Mouse (Mus musculus) E14TG2a.4 (cell line): Measurements from ENCODE around the gene Dpf3.

Source experiments
- H3K27me3 ChIP-seq: 2 replicates; pipeline ENCODE4 v1.6.1; 2014; ENCODE audit warnings: low read length, control low read depth; ENCODE audit not compliant: insufficient read depth
- H3K36me3 ChIP-seq: 2 replicates; pipeline ENCODE4 v1.6.1; 2014; ENCODE audit warnings: low read length, control low read depth; ENCODE audit not compliant: insufficient read depth
- H3K4me1 ChIP-seq: replicated peaks from 2 replicates; pipeline ENCODE4 v1.6.1; 2014; ENCODE audit warnings: low read depth, low read length, control low read depth
- H3K4me3 ChIP-seq: replicated peaks from 2 replicates; pipeline ENCODE4 v1.5.1; 2014; ENCODE audit warnings: mild to moderate bottlenecking, low read length
- H3K9me3 ChIP-seq: 2 replicates; pipeline ENCODE4 v1.6.1; 2014; ENCODE audit warnings: low read length, control low read depth
- CTCF ChIP-seq: conservative IDR thresholded peaks from 2 replicates; pipeline ENCODE4 v1.5.1; 2014; ENCODE audit warnings: low read length
- NANOG ChIP-seq: IDR thresholded peaks from 2 replicates; pipeline ENCODE4 v1.6.1; 2014; ENCODE audit warnings: borderline replicate concordance, low read length, mixed read lengths
- POU5F1 ChIP-seq: IDR thresholded peaks from 2 replicates; pipeline ENCODE4 v1.6.1; 2014; ENCODE audit warnings: low read length, borderline replicate concordance

The Dpf3 gene

GRCm38 (mm10) chr12:83411721-83412521, 75.6 kb downstream of the Dpf3 start:
- 0 out of 2 replicates have a peak, but pooled peaks cover 3% of the 10 kb centered on the region for H3K9me3 ChIP-seq
- H3K36me3 ChIP-seq = no peaks in the 10 kb centered on the region
- peak overlapping the region; percentile 46; the same call in 1 of the 2 replicates for H3K4me3 ChIP-seq
- TF ChIP-seq CTCF (no peak), POU5F1 (no peak), NANOG (no peak)
- H3K27me3 ChIP-seq = peaks cover 26% of the 10 kb centered on the region
- H3K4me1 ChIP-seq = peaks cover 11% of the 10 kb centered on the region

DNA sequence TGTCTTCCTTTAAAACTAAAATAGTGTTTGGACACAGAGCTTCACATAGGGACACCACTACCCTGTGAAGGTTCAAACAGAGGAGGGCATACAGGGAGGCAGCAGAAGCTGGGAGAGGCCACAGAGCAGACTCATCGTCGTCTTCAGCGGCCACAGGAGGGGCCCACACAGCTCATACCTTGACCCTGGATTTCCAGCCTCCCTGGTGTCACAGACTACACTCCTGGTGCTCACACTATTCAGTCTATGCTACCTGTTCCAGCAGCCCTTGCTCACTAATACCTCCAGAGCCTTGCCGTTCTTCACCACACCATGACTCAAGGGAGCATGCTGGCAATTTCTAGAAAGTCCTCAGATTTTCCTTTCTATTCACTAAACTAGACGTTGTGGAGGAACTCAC, 76.5 kb downstream of the Dpf3 start:
- peaks cover 7% of the 10 kb centered on the region; the same call in 1 of the 2 replicates for H3K9me3 ChIP-seq
- no peaks in the 10 kb centered on the region for H3K36me3 ChIP-seq
- peaks cover 26% of the 10 kb centered on the region for H3K27me3 ChIP-seq
- peaks cover 11% of the 10 kb centered on the region for H3K4me1 ChIP-seq
- TF ChIP-seq CTCF = no peak
- TF ChIP-seq NANOG = no peak
- TF ChIP-seq POU5F1 = no peak
- H3K4me3 ChIP-seq = no peak overlapping the region

DNA sequence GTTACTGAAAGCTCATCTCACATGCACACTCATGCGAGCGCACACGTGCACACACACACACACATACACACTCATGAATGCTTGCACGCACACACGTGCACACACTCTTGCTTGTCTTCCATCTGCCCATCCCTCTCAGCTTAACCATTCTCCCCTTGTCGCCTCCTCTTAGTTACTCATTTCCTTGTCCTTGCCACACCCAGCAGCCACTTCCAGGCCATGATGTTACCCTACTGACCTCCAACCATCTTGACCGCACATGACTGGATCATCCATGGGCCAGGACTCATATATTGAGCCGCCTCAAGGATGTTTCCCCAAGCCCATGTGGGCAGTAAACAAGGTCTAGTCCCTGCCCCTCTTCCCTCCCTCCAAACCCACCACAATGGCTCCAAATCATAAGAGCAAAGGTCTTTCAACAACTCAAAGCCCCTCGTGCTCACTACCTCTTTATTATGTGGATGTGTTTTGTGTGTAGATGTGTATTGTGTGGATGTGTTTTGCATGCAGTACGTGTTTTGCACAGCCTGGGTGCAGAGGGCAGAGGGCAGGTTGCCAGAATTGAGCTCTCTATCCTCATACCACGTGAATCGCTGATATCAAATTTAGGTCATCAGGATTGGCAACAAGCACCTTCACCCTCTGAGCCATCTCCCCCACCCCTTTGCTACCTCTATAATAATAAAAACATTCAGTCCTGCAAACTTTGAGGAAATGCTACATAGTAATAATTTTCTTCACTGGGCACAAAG, 82.0 kb downstream of the Dpf3 start:
- no peaks in the 10 kb centered on the region for H3K4me1 ChIP-seq
- H3K4me3 ChIP-seq = no peak overlapping the region
- no peaks in the 10 kb centered on the region for H3K36me3 ChIP-seq
- no peak for TF ChIP-seq NANOG
- TF ChIP-seq CTCF = no peak
- no peak for TF ChIP-seq POU5F1
- peaks cover 7% of the 10 kb centered on the region; the same call in 1 of the 2 replicates for H3K9me3 ChIP-seq
- no peaks in the 10 kb centered on the region for H3K27me3 ChIP-seq

GRCm38 (mm10) chr12:83402270-83402669, 85.2 kb downstream of the Dpf3 start:
- TF ChIP-seq POU5F1 (no peak), NANOG (no peak), CTCF (no peak)
- Histone ChIP-seq H3K36me3 (no peaks in the 10 kb centered on the region), H3K4me1 (no peaks in the 10 kb centered on the region), H3K27me3 (no peaks in the 10 kb centered on the region), H3K9me3 (peaks cover 7% of the 10 kb centered on the region; the same call in 1 of the 2 replicates), H3K4me3 (no peak overlapping the region)

- no peak overlapping the region for H3K4me3 ChIP-seq
- H3K9me3 ChIP-seq = no peaks in the 10 kb centered on the region
- TF ChIP-seq POU5F1 (no peak), NANOG (no peak), CTCF (no peak)
- no peaks in the 10 kb centered on the region for H3K27me3 ChIP-seq
- no peaks in the 10 kb centered on the region for H3K36me3 ChIP-seq
- no peaks in the 10 kb centered on the region for H3K4me1 ChIP-seq
These were observed 95.5 kb downstream of the Dpf3 start for GRCm38 (mm10) chr12:83392011-83392410.

DNA sequence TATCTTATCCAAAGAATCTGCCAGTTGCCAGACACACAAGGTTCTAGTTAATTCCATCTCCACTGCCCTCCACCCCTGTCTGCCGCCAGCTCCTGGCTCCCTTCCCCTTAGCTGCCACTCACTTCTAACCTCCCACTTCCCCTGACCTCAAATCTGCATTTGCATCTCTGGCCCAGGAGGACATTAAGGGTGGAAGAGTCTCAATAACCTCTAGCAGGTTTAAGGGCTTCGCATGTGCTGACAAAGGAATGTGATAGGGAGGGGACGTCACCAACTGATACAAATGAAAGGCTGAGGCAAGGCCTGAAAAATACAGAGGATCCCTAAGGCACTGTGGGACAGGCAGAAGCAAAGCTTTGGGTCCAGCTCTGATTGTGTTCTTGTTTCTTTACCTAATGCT, 100.0 kb downstream of the Dpf3 start:
- Histone ChIP-seq H3K36me3 (no peaks in the 10 kb centered on the region), H3K27me3 (no peaks in the 10 kb centered on the region), H3K4me3 (no peak overlapping the region), H3K4me1 (0 out of 2 replicates have a peak, but pooled peaks cover 4% of the 10 kb centered on the region), H3K9me3 (no peaks in the 10 kb centered on the region)
- no peak for TF ChIP-seq CTCF

DNA sequence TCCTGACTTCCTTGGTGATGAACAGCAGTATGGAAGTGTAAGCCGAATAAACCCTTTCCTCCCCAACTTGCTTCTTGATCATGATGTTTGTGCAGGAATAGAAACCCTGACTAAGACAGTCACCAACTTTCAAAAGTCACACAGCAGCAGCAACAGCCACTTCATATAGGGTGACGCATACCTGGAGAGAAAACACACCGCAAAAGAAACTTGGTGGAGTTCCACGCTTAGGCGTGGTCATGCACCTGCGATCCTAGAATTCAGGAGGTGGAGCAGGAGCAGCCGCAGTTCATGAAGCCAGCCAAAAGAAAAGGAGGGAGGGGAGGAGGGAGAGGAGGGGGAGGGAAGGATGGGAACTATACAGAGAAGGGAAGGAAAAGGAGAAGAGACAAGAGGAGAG, 106.4 kb downstream of the Dpf3 start:
- H3K4me1 ChIP-seq = 0 out of 2 replicates have a peak, but pooled peaks cover 4% of the 10 kb centered on the region
- H3K36me3 ChIP-seq = no peaks in the 10 kb centered on the region
- H3K27me3 ChIP-seq = peaks cover 10% of the 10 kb centered on the region
- H3K4me3 ChIP-seq = no peak overlapping the region
- no peaks in the 10 kb centered on the region for H3K9me3 ChIP-seq
- TF ChIP-seq NANOG = no peak
- TF ChIP-seq CTCF = no peak
- no peak for TF ChIP-seq POU5F1

DNA sequence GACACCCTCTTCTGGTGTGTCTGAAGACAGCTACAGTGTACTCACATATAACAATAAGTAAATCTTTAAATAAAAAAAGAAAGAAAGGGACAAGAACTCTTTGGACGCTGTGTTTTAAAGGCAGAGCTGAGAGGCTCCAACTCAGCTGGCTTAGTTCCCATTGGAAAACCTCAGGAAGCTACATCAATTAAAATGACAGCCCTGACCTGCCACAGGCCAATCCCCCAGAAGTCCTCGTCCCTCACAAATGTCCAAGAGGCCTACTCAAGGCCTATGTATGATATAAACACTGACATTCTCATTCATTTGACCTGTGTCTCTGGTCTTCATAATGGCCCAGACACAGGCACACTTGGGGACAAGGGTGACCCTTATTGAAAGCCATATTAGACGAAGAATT, 107.5 kb downstream of the Dpf3 start:
- Histone ChIP-seq H3K4me1 (0 out of 2 replicates have a peak, but pooled peaks cover 4% of the 10 kb centered on the region), H3K36me3 (no peaks in the 10 kb centered on the region), H3K9me3 (no peaks in the 10 kb centered on the region), H3K4me3 (no peak overlapping the region), H3K27me3 (peaks cover 10% of the 10 kb centered on the region)
- TF ChIP-seq CTCF (no peak), POU5F1 (no peak), NANOG (no peak)
